Mouse (Mus musculus) megakaryocyte, embryonic 14.5 days (primary cell): ENCODE data around the gene AC140267.1. TPM values are rescaled to one million over a fixed set of nuclear protein-coding genes. Genes with fewer than 3 reads are reported as not detected.

Source experiments
- H3K27me3 ChIP-seq: replicated peaks from 2 replicates; pipeline ENCODE3; 2012; ENCODE audit warnings: inconsistent platforms
- H3K36me3 ChIP-seq: replicated peaks from 2 replicates; pipeline ENCODE3; 2012; ENCODE audit warnings: low read length, inconsistent platforms, mixed read lengths
- H3K4me1 ChIP-seq: 2 replicates; pipeline ENCODE4 v1.6.1; 2012; ENCODE audit warnings: inconsistent platforms
- H3K4me3 ChIP-seq: replicated peaks from 2 replicates; pipeline ENCODE3; 2012; ENCODE audit warnings: moderate library complexity, mild to moderate bottlenecking, inconsistent platforms
- H3K9me3 ChIP-seq: 2 replicates; pipeline ENCODE4 v1.6.1; 2012; ENCODE audit warnings: inconsistent platforms
- FLI1 ChIP-seq: IDR thresholded peaks from 2 replicates; pipeline ENCODE4 v1.6.1; 2012; ENCODE audit warnings: low read length, inconsistent platforms, mixed read lengths
- GATA1 ChIP-seq: IDR thresholded peaks from 3 replicates; pipeline ENCODE4 v1.6.1; 2012; ENCODE audit warnings: mixed read lengths, low read length, inconsistent platforms, borderline replicate concordance
- polyA plus RNA-seq: library from polyadenylated mRNA; stranded (reverse); fragments of >175 nt; gene quantifications from 2 replicates; pipeline ENCODE4 v1.2.3, GENCODE M21; 2012; ENCODE audit warnings: low replicate concordance; ENCODE audit not compliant: insufficient read depth

Gene AC140267.1
- polyA plus RNA-seq, 1 experiment: 6.2 TPM

- TF ChIP-seq FLI1: no peak
- TF ChIP-seq GATA1: no peak
- no peaks in the 10 kb centered on the region for H3K27me3 ChIP-seq
- H3K9me3 ChIP-seq: no peaks in the 10 kb centered on the region
- H3K36me3 ChIP-seq: peaks cover 76% of the 10 kb centered on the region
- peak overlapping the region; percentile 99 for H3K4me3 ChIP-seq
- peaks cover 80% of the 10 kb centered on the region for H3K4me1 ChIP-seq
Measured at GRCm38 (mm10) chr15:80254207-80254606, 18.6 kb downstream of the AC140267.1 start.

DNA sequence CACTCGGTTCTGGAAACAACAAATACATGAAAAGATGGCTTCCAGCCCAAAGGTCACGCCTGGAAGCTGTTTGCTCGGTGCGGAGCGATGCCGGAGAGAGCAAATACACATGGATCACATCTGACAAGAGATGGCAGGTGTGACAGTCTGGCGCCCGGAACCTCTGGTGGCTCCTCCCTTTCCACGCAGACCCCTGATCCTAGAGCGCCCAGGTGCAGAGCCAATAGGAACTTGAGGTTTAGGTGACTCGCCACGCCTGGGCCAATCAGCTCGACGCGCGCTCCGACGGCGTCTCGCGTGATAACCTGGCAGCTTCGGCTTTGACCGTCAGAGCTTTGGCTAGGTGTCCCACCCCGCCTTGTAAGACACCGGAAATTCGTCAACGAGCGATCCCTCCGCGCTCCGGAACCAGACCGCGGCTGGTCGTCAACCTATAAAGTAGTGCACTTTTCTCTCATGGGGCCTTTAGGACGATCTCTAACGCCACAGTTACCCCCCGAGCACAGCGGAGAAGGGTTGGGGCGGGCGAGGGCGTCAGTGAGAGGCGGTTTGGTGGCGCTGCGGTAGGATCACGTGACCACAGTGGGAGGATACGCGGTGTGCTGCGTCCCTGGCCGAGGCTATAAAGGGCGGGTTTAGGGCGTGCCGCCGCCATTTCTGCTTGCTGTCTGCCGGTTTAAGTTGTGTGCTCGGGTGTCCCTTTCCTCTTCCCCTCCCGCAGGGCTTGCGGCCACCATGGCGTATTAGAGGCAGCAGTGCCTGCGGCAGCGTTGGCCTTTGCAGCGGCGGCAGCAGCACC lies 19.4 kb downstream of the AC140267.1 start, which contains the start of gene Atf4:
Atf4 (plus strand) TSS at position 338 of the 799 bp plus-strand sequence.
- Histone ChIP-seq H3K4me3 (peak within 1 kb of the TSS; percentile 99), H3K36me3 (peaks cover 76% of the 10 kb centered on the region), H3K27me3 (no peaks in the 10 kb centered on the region), H3K9me3 (no peaks in the 10 kb centered on the region), H3K4me1 (peaks cover 80% of the 10 kb centered on the region)
- TF ChIP-seq GATA1: no peak
- 0 out of 2 replicates have a peak, but pooled peaks have one; percentile 22 for TF ChIP-seq FLI1

DNA sequence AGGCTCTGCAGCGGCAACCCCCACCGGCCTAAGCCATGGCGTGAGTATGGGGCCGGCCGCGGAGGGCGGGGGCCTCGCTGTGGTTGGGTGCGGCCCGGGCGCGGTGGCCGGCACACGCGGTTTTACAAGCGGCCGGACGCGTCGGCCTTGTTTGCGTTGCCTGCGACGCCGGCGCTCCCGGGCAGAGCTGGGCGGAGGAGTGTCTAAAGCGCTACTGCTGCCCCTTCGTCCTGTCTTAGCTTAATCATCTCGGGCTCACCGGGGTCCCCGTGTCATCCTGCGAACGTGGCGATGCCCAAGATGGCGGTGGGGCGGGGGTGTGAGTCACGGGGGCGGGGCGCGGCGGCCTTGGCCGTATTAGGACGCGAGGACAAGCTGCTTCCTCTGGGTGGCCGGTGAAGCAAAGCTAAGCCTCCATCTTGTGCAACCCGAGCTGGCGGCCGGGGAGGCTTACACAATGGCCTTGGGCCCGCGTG lies 20.0 kb downstream of the AC140267.1 start:
- Histone ChIP-seq H3K9me3 (no peaks in the 10 kb centered on the region), H3K36me3 (peaks cover 76% of the 10 kb centered on the region), H3K4me1 (peaks cover 80% of the 10 kb centered on the region), H3K27me3 (no peaks in the 10 kb centered on the region), H3K4me3 (peak overlapping the region; percentile 99)
- no peak for TF ChIP-seq FLI1
- no peak for TF ChIP-seq GATA1

- Histone ChIP-seq H3K36me3 (peaks cover 76% of the 10 kb centered on the region), H3K27me3 (no peaks in the 10 kb centered on the region), H3K4me3 (peak overlapping the region; percentile 99), H3K9me3 (no peaks in the 10 kb centered on the region), H3K4me1 (peaks cover 80% of the 10 kb centered on the region)
- TF ChIP-seq GATA1 (no peak), FLI1 (no peak)
Measured at GRCm38 (mm10) chr15:80256242-80256641, 20.6 kb downstream of the AC140267.1 start.

- H3K9me3 ChIP-seq: no peaks in the 10 kb centered on the region
- peak overlapping the region; percentile 99 for H3K4me3 ChIP-seq
- peaks cover 78% of the 10 kb centered on the region for H3K4me1 ChIP-seq
- no peaks in the 10 kb centered on the region for H3K27me3 ChIP-seq
- peaks cover 74% of the 10 kb centered on the region for H3K36me3 ChIP-seq
- no peak for TF ChIP-seq FLI1
Measured at GRCm38 (mm10) chr15:80256656-80257601, 21.3 kb downstream of the AC140267.1 start.

- H3K36me3 ChIP-seq: peaks cover 77% of the 10 kb centered on the region
- H3K4me1 ChIP-seq: peaks cover 81% of the 10 kb centered on the region
- TF ChIP-seq GATA1: no peak
- H3K9me3 ChIP-seq: no peaks in the 10 kb centered on the region
- H3K4me3 ChIP-seq: peak overlapping the region; percentile 99
- H3K27me3 ChIP-seq: no peaks in the 10 kb centered on the region
Measured at GRCm38 (mm10) chr15:80257602-80258239, 22.1 kb downstream of the AC140267.1 start.

- Histone ChIP-seq H3K9me3 (no peaks in the 10 kb centered on the region), H3K4me3 (peak overlapping the region; percentile 48), H3K36me3 (peaks cover 71% of the 10 kb centered on the region), H3K4me1 (peaks cover 82% of the 10 kb centered on the region), H3K27me3 (no peaks in the 10 kb centered on the region)
- TF ChIP-seq GATA1 (no peak), FLI1 (no peak)
Measured at GRCm38 (mm10) chr15:80258240-80259170, 22.9 kb downstream of the AC140267.1 start.

DNA sequence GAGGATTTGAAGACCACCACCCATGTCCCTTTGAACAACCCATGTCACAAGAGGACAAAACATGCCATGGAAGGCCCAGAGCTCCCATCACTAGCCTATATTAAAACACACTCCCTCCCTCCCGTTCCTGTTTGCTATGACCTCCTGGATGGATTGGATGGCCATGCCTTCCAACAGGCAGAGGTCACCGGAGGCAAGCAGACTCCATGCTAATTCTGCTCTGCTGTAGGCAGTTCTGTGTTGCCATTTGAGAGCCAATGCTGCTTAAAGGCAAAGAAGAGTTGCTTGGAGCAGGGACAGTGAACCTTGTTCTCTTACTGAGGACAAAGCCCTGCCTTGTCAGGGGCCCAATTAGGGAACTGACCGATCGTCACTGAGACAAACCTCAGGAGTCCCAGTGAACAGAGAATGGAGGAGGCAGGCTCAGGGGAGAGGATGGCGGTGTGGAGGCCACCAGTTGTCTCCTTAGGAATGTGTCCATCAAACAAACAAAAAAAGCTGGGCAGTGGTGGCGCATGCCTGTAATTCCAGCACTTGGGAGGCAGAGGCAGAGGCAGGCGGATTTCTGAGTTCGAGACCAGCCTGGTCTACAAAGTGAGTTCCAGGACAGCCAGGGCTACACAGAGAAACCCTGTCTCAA lies 23.9 kb downstream of the AC140267.1 start:
- Histone ChIP-seq H3K9me3 (no peaks in the 10 kb centered on the region), H3K36me3 (peaks cover 67% of the 10 kb centered on the region), H3K4me1 (peaks cover 77% of the 10 kb centered on the region), H3K27me3 (no peaks in the 10 kb centered on the region), H3K4me3 (no peak overlapping the region)
- TF ChIP-seq GATA1 (no peak), FLI1 (no peak)
